Comparison of ENCODE assay signal across 8 mouse cellular contexts in the genomic region with DNA sequence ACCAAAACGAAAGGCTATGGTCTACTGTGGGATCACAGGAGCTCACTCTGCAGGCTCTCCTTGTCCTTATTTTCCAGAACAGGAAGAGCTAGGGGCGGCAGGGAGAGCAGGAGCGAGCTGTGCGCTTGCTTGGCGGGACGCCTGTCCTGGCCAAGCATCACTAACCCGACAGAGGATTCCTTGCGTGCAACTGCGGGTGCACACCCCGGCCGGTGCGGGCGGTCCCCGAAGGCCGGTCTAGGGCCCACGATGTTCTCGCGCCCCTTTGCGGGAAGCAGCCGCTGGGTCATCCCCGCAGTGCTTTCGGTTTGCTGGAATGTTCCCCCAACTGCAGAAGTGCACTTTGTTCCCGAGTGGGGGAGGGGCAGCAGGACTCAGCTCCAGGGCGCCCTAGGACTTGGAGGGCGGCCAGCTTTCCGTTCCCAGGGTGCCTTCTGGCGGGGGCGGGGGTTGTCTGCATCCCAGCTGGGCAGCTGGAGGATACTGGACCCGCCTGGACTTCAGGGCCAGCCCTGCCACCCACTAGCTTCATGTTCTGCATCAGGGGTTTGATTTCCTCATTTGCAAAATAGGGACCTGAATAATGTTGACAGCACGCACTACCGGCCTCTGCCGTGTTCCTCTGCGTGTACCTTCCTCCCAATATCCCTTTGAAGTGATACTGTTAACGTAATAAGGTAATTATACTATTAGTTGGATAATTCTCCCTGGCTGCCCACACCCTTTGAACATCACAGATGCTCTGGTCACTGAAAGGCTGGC. TPM values are rescaled to one million over a fixed set of nuclear protein-coding genes. Genes with fewer than 3 reads are reported as not detected.
DNase-seq lines count a peak whose midpoint lies in the region; ATAC-seq and TF ChIP-seq lines count a peak whose summit lies in the region.

No protein-coding gene starts in this region.

- H3K27me3 ChIP-seq in hindbrain, embryonic 15.5 days: no peaks in the 10 kb centered on the region

- 1% methylated on average over 34 of the region's 34 CpGs for WGBS in hindbrain, embryonic 15.5 days

- peak; percentile 87 for ATAC-seq in hindbrain, embryonic 15.5 days (ENCODE audit: low FRiP score, low read depth)

- no peaks in the 10 kb centered on the region for H3K9me3 ChIP-seq in hindbrain, embryonic 15.5 days

- peak; percentile 95 to 96 for DNase-seq in adrenal gland, adult (ENCODE audit: inconsistent age in 2 of 2, low spot score in 1 of 2)
- DNase-seq in cerebellum, postnatal 4 days (ENCODE audit: low spot score in 2 of 2): peak; percentile 74 to 88
- DNase-seq in gastrocnemius, adult 2 months: peak; percentile 97
- peak; percentile 81 for DNase-seq in left cerebral cortex, adult 11 months (ENCODE audit: low spot score)
- peak; percentile 99 for DNase-seq in lung, postnatal 14 days
- peak; percentile 94 for DNase-seq in ovary, postnatal 36 days (ENCODE audit: low spot score)
- peak; percentile 94 for DNase-seq in urinary bladder, postnatal 4 days (ENCODE audit: low spot score in 2 of 2)

- peak; percentile 23; the same call in 1 of the 2 replicates for TF ChIP-seq CTCF in gastrocnemius, adult 2 months (IDR thresholded peaks at IDR 0.05)

- peak overlapping the region; percentile 42 for H3K9ac ChIP-seq in hindbrain, embryonic 15.5 days

- peak overlapping the region; percentile 89 for H3K27ac ChIP-seq in gastrocnemius, adult 2 months
- peak overlapping the region; percentile 80 for H3K27ac ChIP-seq in hindbrain, embryonic 15.5 days (replicated peaks)

- H3K4me3 ChIP-seq in gastrocnemius, adult 2 months: peak overlapping the region; percentile 88
- peak overlapping the region; percentile 44 for H3K4me3 ChIP-seq in hindbrain, embryonic 15.5 days

- H3K4me2 ChIP-seq in hindbrain, embryonic 15.5 days: peak overlapping the region; percentile 87

- peaks cover 16% of the 10 kb centered on the region for H3K4me1 ChIP-seq in hindbrain, embryonic 15.5 days (replicated peaks)

- H3K36me3 ChIP-seq in hindbrain, embryonic 15.5 days: no peaks in the 10 kb centered on the region

- intact Hi-C loops in gastrocnemius, adult 2 months (cut with DNase I): loop anchor here (2.0 kb wide), 1 partner anchor 18 kb away; no protein-coding TSS in a partner anchor

RNA-seq across cellular contexts. Expression of a gene that starts 39.6 kb away (rescaled TPM):
- under 1 TPM in 1 of 2 experiments, not detected in 1; 0.10 TPM for total RNA-seq in gastrocnemius, adult 2 months (2021)
- 15.0 and 20.5 TPM in 2 replicates for polyA plus RNA-seq in hindbrain, embryonic 15.5 days (2015; fragmentation: Nextera tagmentation; extraction: Ambion mirVana)

Comparison
In these comparisons a context has a peak if more than half of its experiments do, and no peak if none do; other contexts are left out.
1. Peak in every context shown above with its lines: DNase-seq, ATAC-seq, H3K4me3 ChIP-seq and H3K27ac ChIP-seq.